Mouse (Mus musculus) adrenal gland, adult 18-20 months (tissue): Measurements from ENCODE around the gene Olfr1183. TPM values are rescaled to one million over a fixed set of nuclear protein-coding genes. Genes with fewer than 3 reads are reported as not detected.
"Not testable (repeated sequence)": the region's sequence is repeated elsewhere in the genome, so short reads cannot be mapped to it uniquely, and the experiment has no call there.

Experiments used
- DNase-seq, 2 experiments: peaks; one replicate each; pipeline ENCODE4 v3.0.0; 2021 to 2022; ENCODE audit warnings: low spot score in 2 of 2
- long read RNA-seq, 2 experiments: library from polyadenylated mRNA; stranded (forward); transcript quantifications; one replicate each; pipeline ENCODE4 v2.0.0; 2021
- total RNA-seq, 2 experiments: library from RNA; stranded (reverse); gene quantifications; 1 replicate in 1 of 2; 2 replicates in 1 of 2; pipeline ENCODE4 v1.2.3; 2021

Gene Olfr1183
- not detected for total RNA-seq
- long read RNA-seq, experiment 1 = 0 reads
- long read RNA-seq, experiment 2 = 0 reads

- not testable (repeated sequence) for DNase-seq
Observed at GRCm38 (mm10) chr2:88454567-88454966, at the start of gene Olfr1183. Gene Olfr1183 (plus strand): TSS chr2:88454867.

GRCm38 (mm10) chr2:88406353-88406752 lies 48.3 kb upstream of the Olfr1183 start, which contains the start of gene Olfr1179:
Gene Olfr1179 (minus strand): TSS chr2:88406453.
- no peak for DNase-seq

GRCm38 (mm10) chr2:88419051-88419450 lies 35.6 kb upstream of the Olfr1183 start, which contains the start of gene Olfr1180:
Gene Olfr1180 (minus strand): TSS chr2:88419151.
- DNase-seq = no peak

- no peak for DNase-seq
Observed at GRCm38 (mm10) chr2:88426071-88426470, 28.6 kb upstream of the Olfr1183 start, which contains the start of gene Olfr1181. Gene Olfr1181 (minus strand): TSS chr2:88426171.

- DNase-seq = no peak
Observed at GRCm38 (mm10) chr2:88449031-88449430, 5.6 kb upstream of the Olfr1183 start, which contains the start of gene Gm13757. Gene Gm13757 (minus strand): TSS chr2:88449131.

GRCm38 (mm10) chr2:88483298-88483697 lies 28.6 kb downstream of the Olfr1183 start, which contains the start of gene Olfr1184:
Gene Olfr1184 (plus strand): TSS chr2:88483598.
- no peak for DNase-seq

GRCm38 (mm10) chr2:88493020-88493419 lies 38.4 kb downstream of the Olfr1183 start, which contains the start of gene Olfr1185-ps1:
Gene Olfr1185-ps1 (plus strand): TSS chr2:88493320.
- no peak for DNase-seq

- DNase-seq = no peak
Observed at GRCm38 (mm10) chr2:88518251-88518650, 63.6 kb downstream of the Olfr1183 start, which contains the start of gene Olfr1186. Gene Olfr1186 (plus strand): TSS chr2:88518551.

Other genes starting within 250 kb of the Olfr1183 start
- not detected for gene Olfr1170, start 226.5 kb upstream of the Olfr1183 start, total RNA-seq
- not detected for gene Olfr1173, start 175.0 kb upstream of the Olfr1183 start, total RNA-seq
- not detected for gene Olfr1174-ps, start 139.7 kb upstream of the Olfr1183 start, total RNA-seq
- not detected for gene Olfr1175-ps, start 127.7 kb upstream of the Olfr1183 start, total RNA-seq
- not detected for gene Olfr1176, start 118.1 kb upstream of the Olfr1183 start, total RNA-seq
- not detected for gene Olfr1177-ps, start 108.4 kb upstream of the Olfr1183 start, total RNA-seq
- gene Olfr1178, start 67.8 kb upstream of the Olfr1183 start, total RNA-seq = not detected
- not detected for gene Olfr1179, start 48.4 kb upstream of the Olfr1183 start, total RNA-seq
- not detected for gene Olfr1180, start 35.7 kb upstream of the Olfr1183 start, total RNA-seq
- not detected for gene Olfr1181, start 28.7 kb upstream of the Olfr1183 start, total RNA-seq
- gene Gm13757, start 5.7 kb upstream of the Olfr1183 start, total RNA-seq = not detected
- gene Olfr1184, start 28.7 kb downstream of the Olfr1183 start, total RNA-seq = not detected
- gene Olfr1185-ps1, start 38.5 kb downstream of the Olfr1183 start, total RNA-seq = not detected
- gene Olfr1186, start 63.7 kb downstream of the Olfr1183 start, total RNA-seq = not detected
- gene Olfr1188, start 102.1 kb downstream of the Olfr1183 start, total RNA-seq = not detected
- gene Olfr1189, start 131.6 kb downstream of the Olfr1183 start, total RNA-seq = not detected
- gene Olfr1191-ps1, start 185.7 kb downstream of the Olfr1183 start, total RNA-seq = not detected
- gene Olfr1192-ps1, start 193.6 kb downstream of the Olfr1183 start, total RNA-seq = not detected
- not detected for gene Olfr1193, start 220.8 kb downstream of the Olfr1183 start, total RNA-seq
- not detected for gene Olfr1195, start 234.3 kb downstream of the Olfr1183 start, total RNA-seq
- not detected for gene Olfr1196, start 249.7 kb downstream of the Olfr1183 start, total RNA-seq